Mouse (Mus musculus) liver, adult 2 months (tissue): ENCODE data around the gene Zbtb8os. TPM values are rescaled to one million over a fixed set of nuclear protein-coding genes. Genes with fewer than 3 reads are reported as not detected.
A peak's percentile ranks its signal among the peaks of the same experiment; 100 is the strongest.

Experiments
- DNase-seq: peaks from one replicate; pipeline ENCODE4 v3.0.0-alpha.2; 2011; ENCODE audit warnings: low read depth, low spot score; ENCODE audit errors: extremely low read depth
- H3K27ac ChIP-seq: fragments of 200-500 bp; replicated peaks from 2 replicates; pipeline ENCODE4 v1.5.1; 2012; ENCODE audit warnings: low read depth, mild to moderate bottlenecking, control low read depth, inconsistent platforms, low read length; ENCODE audit not compliant: insufficient read depth
- H3K27me3 ChIP-seq: fragments of 200-500 bp; 2 replicates; pipeline ENCODE4 v1.6.1; 2012; ENCODE audit warnings: mild to moderate bottlenecking, moderate library complexity, low read length, inconsistent platforms; ENCODE audit not compliant: control insufficient read depth, insufficient read depth
- H3K36me3 ChIP-seq: fragments of 200-500 bp; 2 replicates; pipeline ENCODE4 v1.6.1; 2012; ENCODE audit warnings: low read length, inconsistent platforms; ENCODE audit not compliant: control insufficient read depth, insufficient read depth
- H3K4me1 ChIP-seq: fragments of 200-500 bp; 2 replicates; pipeline ENCODE4 v1.6.1; 2011; ENCODE audit warnings: low read length; ENCODE audit not compliant: control insufficient read depth, insufficient read depth
- H3K4me3 ChIP-seq: fragments of 200-500 bp; 2 replicates; pipeline ENCODE4 v1.5.1; 2011; ENCODE audit warnings: low read depth, mild to moderate bottlenecking, control low read depth, low read length, moderate library complexity; ENCODE audit not compliant: insufficient read depth
- H3K79me2 ChIP-seq: fragments of 200-500 bp; 2 replicates; pipeline ENCODE4 v1.6.1; 2012; ENCODE audit warnings: inconsistent platforms, mild to moderate bottlenecking, low read length, moderate library complexity; ENCODE audit not compliant: control insufficient read depth, insufficient read depth
- H3K9ac ChIP-seq: fragments of 200-500 bp; 2 replicates; pipeline ENCODE4 v1.6.1; 2012; ENCODE audit warnings: low read depth, mild to moderate bottlenecking, control low read depth, inconsistent platforms, low read length
- CTCF ChIP-seq: fragments of 200-500 bp; IDR thresholded peaks from 2 replicates; pipeline ENCODE4 v1.5.1; 2011; ENCODE audit warnings: low read depth, low read length, control low read depth
- POLR2A ChIP-seq: fragments of 200-500 bp; IDR thresholded peaks from 2 replicates; pipeline ENCODE4 v1.6.1; 2011; ENCODE audit warnings: low read length, control low read depth; ENCODE audit not compliant: insufficient read depth; ENCODE audit errors: extremely low read depth
- WGBS: fragments of 180-500 bp; shearing (Covaris S2); methylation state at CpG from one replicate; pipeline ENCODE4 v1.1.7; 2018; 5-methylcytosine and 5-hydroxymethylcytosine counted together
- polyA plus RNA-seq: library from polyadenylated mRNA; depleted of rRNA; stranded (reverse); fragments of >200 nt; gene quantifications from 2 replicates; pipeline ENCODE4 v1.2.3, GENCODE M21; 2012
- total RNA-seq: library from RNA; depleted of rRNA; stranded (reverse); fragments of >200 nt; gene quantifications from 2 replicates; pipeline ENCODE4 v1.2.3, GENCODE M21; 2014

The Zbtb8os gene
- total and polyA plus RNA-seq, 2 experiments, result 14.7 to 32.8 TPM

- no peak overlapping the region for H3K27ac ChIP-seq
- no peaks in the 10 kb centered on the region; the same call in 1 of the 2 replicates for H3K4me1 ChIP-seq
- no peak overlapping the region for H3K4me3 ChIP-seq
- DNase-seq, result no peak
- WGBS, result 69% methylated on average over 8 of the region's 8 CpGs
- no peak for TF ChIP-seq POLR2A
- no peak for TF ChIP-seq CTCF
- H3K79me2 ChIP-seq, result peaks cover 2% of the 10 kb centered on the region; the same call in 1 of the 2 replicates
- H3K27me3 ChIP-seq, result no peaks in the 10 kb centered on the region
- no peaks in the 10 kb centered on the region; the same call in 1 of the 2 replicates for H3K36me3 ChIP-seq
- H3K9ac ChIP-seq, result no peak overlapping the region
These were observed 37.9 kb downstream of the Zbtb8os start for GRCm38 (mm10) chr4:129373202-129373976.

GRCm38 (mm10) chr4:129374219-129374755 is 38.8 kb downstream of the Zbtb8os start:
- Histone ChIP-seq H3K4me3 (no peak overlapping the region), H3K9ac (no peak overlapping the region), H3K27me3 (no peaks in the 10 kb centered on the region), H3K36me3 (no peaks in the 10 kb centered on the region), H3K27ac (no peak overlapping the region), H3K79me2 (peaks cover 2% of the 10 kb centered on the region; the same call in 1 of the 2 replicates), H3K4me1 (no peaks in the 10 kb centered on the region; the same call in 1 of the 2 replicates)
- 70% methylated on average over 11 of the region's 11 CpGs for WGBS
- DNase-seq, result no peak
- TF ChIP-seq POLR2A (no peak), CTCF (no peak)

- TF ChIP-seq CTCF (no peak), POLR2A (no peak)
- no peak for DNase-seq
- H3K27ac ChIP-seq, result no peak overlapping the region
- WGBS, result 77% methylated on average over 6 of the region's 6 CpGs
- no peaks in the 10 kb centered on the region; the same call in 1 of the 2 replicates for H3K4me1 ChIP-seq
- no peaks in the 10 kb centered on the region for H3K27me3 ChIP-seq
- no peak overlapping the region for H3K4me3 ChIP-seq
- no peaks in the 10 kb centered on the region for H3K36me3 ChIP-seq
- no peak overlapping the region for H3K9ac ChIP-seq
- peaks cover 2% of the 10 kb centered on the region; the same call in 1 of the 2 replicates for H3K79me2 ChIP-seq
These were observed 39.5 kb downstream of the Zbtb8os start for GRCm38 (mm10) chr4:129375000-129375399.

- Histone ChIP-seq H3K79me2 (peaks cover 2% of the 10 kb centered on the region; the same call in 1 of the 2 replicates), H3K36me3 (no peaks in the 10 kb centered on the region), H3K9ac (no peak overlapping the region), H3K4me1 (no peaks in the 10 kb centered on the region; the same call in 1 of the 2 replicates), H3K4me3 (no peak overlapping the region), H3K27ac (no peak overlapping the region), H3K27me3 (no peaks in the 10 kb centered on the region)
- 71% methylated on average over 5 of the region's 5 CpGs for WGBS
- no peak for TF ChIP-seq POLR2A
- no peak for TF ChIP-seq CTCF
- DNase-seq, result no peak
These were observed 40.3 kb downstream of the Zbtb8os start for GRCm38 (mm10) chr4:129375821-129376220.

- DNase-seq, result peak; percentile 27
- Histone ChIP-seq H3K4me3 (peak overlapping the region; percentile 77), H3K27ac (peak overlapping the region; percentile 51), H3K9ac (peak overlapping the region; percentile 75), H3K79me2 (peaks cover under 1% of the 10 kb centered on the region; the same call in 1 of the 2 replicates), H3K36me3 (no peaks in the 10 kb centered on the region), H3K4me1 (no peaks in the 10 kb centered on the region; the same call in 1 of the 2 replicates), H3K27me3 (no peaks in the 10 kb centered on the region)
- WGBS, result under 1% methylated on average over 56 of the region's 68 CpGs
- no peak for TF ChIP-seq POLR2A
- no peak for TF ChIP-seq CTCF
These were observed 41.6 kb downstream of the Zbtb8os start for GRCm38 (mm10) chr4:129376961-129377545.
